Comparison of ENCODE assay signal across 7 mouse cellular contexts in genomic region chr9:7765236-7765635, GRCm38 (mm10). TPM values are rescaled to one million over a fixed set of nuclear protein-coding genes. Genes with fewer than 3 reads are reported as not detected.
A peak's percentile ranks its signal among the peaks of the same experiment; 100 is the strongest.
DNase-seq lines count a peak whose midpoint lies in the region; ATAC-seq lines count a peak whose summit lies in the region.

No protein-coding gene starts in this region.

- 33% methylated on average over 3 of the region's 3 CpGs for WGBS in lung, embryonic 15.5 days
- 73% methylated on average over 3 of the region's 3 CpGs for WGBS in forebrain, embryonic 10.5 days
- 69% methylated on average over 3 of the region's 3 CpGs for WGBS in limb, embryonic 11.5 days
- WGBS in neural tube, embryonic 15.5 days, result 76% methylated on average over 3 of the region's 3 CpGs

- H3K36me3 ChIP-seq in lung, embryonic 15.5 days, result peaks cover 15% of the 10 kb centered on the region
- H3K36me3 ChIP-seq in forebrain, embryonic 10.5 days (replicated peaks), result peaks cover 21% of the 10 kb centered on the region
- peaks cover 5% of the 10 kb centered on the region; the same call in 1 of the 2 replicates for H3K36me3 ChIP-seq in limb, embryonic 11.5 days (ENCODE audit: control insufficient read depth, insufficient read depth, low read length)
- H3K36me3 ChIP-seq in neural tube, embryonic 15.5 days, result no peaks in the 10 kb centered on the region

- H3K4me2 ChIP-seq in lung, embryonic 15.5 days, result peak overlapping the region; percentile 73
- peak overlapping the region; percentile 56 for H3K4me2 ChIP-seq in limb, embryonic 11.5 days (ENCODE audit: low read depth, severe bottlenecking)
- H3K4me2 ChIP-seq in neural tube, embryonic 15.5 days, result peak overlapping the region; percentile 79

- no peak for ATAC-seq in lung, embryonic 15.5 days (ENCODE audit: borderline replicate concordance, extremely low read depth, low FRiP score, low TSS enrichment)
- ATAC-seq in limb, embryonic 11.5 days (ENCODE audit: insufficient number of reproducible peaks, low FRiP score, low TSS enrichment, low read depth), result no peak
- ATAC-seq in neural tube, embryonic 15.5 days (ENCODE audit: low FRiP score), result no peak

- peak overlapping the region; percentile 94 for H3K4me3 ChIP-seq in lung, embryonic 15.5 days
- H3K4me3 ChIP-seq in forebrain, embryonic 10.5 days, result peak overlapping the region; percentile 76
- H3K4me3 ChIP-seq in limb, embryonic 11.5 days (ENCODE audit: low read depth, low read length), result peak overlapping the region; percentile 73; the same call in 1 of the 2 replicates
- peak overlapping the region; percentile 78; the same call in 1 of the 2 replicates for H3K4me3 ChIP-seq in neural tube, embryonic 15.5 days (replicated peaks)

- no peak for DNase-seq in lung, postnatal 10 days
- no peak for DNase-seq in forebrain, embryonic 10.5 days (ENCODE audit: extremely low spot score, low spot score)
- DNase-seq in limb, embryonic 11.5 days (ENCODE audit: low spot score), result no peak
- no peak for DNase-seq in adrenal gland, postnatal 10 days
- DNase-seq in urinary bladder, adult 2 months (ENCODE audit: low spot score), result no peak

- H3K27ac ChIP-seq in lung, embryonic 15.5 days, result no peak overlapping the region
- no peak overlapping the region for H3K27ac ChIP-seq in forebrain, embryonic 10.5 days
- H3K27ac ChIP-seq in limb, embryonic 11.5 days (replicated peaks; ENCODE audit: low read depth, low read length), result no peak overlapping the region
- H3K27ac ChIP-seq in neural tube, embryonic 15.5 days (replicated peaks), result no peak overlapping the region

- H3K9me3 ChIP-seq in lung, embryonic 15.5 days, result no peaks in the 10 kb centered on the region
- H3K9me3 ChIP-seq in forebrain, embryonic 10.5 days, result no peaks in the 10 kb centered on the region
- no peaks in the 10 kb centered on the region for H3K9me3 ChIP-seq in limb, embryonic 11.5 days (ENCODE audit: control insufficient read depth, low read length)
- H3K9me3 ChIP-seq in neural tube, embryonic 15.5 days (replicated peaks), result no peaks in the 10 kb centered on the region

- H3K27me3 ChIP-seq in lung, embryonic 15.5 days, result no peaks in the 10 kb centered on the region
- H3K27me3 ChIP-seq in forebrain, embryonic 10.5 days (ENCODE audit: poor library complexity, severe bottlenecking), result peaks cover 27% of the 10 kb centered on the region
- no peaks in the 10 kb centered on the region for H3K27me3 ChIP-seq in limb, embryonic 11.5 days (ENCODE audit: control insufficient read depth, insufficient read depth, low read length)
- peaks cover 11% of the 10 kb centered on the region for H3K27me3 ChIP-seq in neural tube, embryonic 15.5 days (replicated peaks)

- H3K4me1 ChIP-seq in lung, embryonic 15.5 days, result peaks cover 15% of the 10 kb centered on the region
- peaks cover 39% of the 10 kb centered on the region for H3K4me1 ChIP-seq in forebrain, embryonic 10.5 days
- 0 out of 2 replicates have a peak, but pooled peaks cover 2% of the 10 kb centered on the region for H3K4me1 ChIP-seq in limb, embryonic 11.5 days (ENCODE audit: control insufficient read depth, insufficient read depth, low read length)
- peaks cover 20% of the 10 kb centered on the region for H3K4me1 ChIP-seq in neural tube, embryonic 15.5 days

- peak overlapping the region; percentile 71; the same call in 1 of the 2 replicates for H3K9ac ChIP-seq in lung, embryonic 15.5 days
- no peak overlapping the region for H3K9ac ChIP-seq in limb, embryonic 11.5 days (ENCODE audit: low read length)
- no peak overlapping the region for H3K9ac ChIP-seq in neural tube, embryonic 15.5 days (replicated peaks)

RNA-seq across cellular contexts. Expression of gene Tmem123, which starts 1.4 kb away (rescaled TPM):
- 131 TPM in 2 replicates for polyA plus RNA-seq in lung, embryonic 15.5 days (2015; fragmentation: Nextera tagmentation; extraction: Ambion mirVana)
- polyA plus RNA-seq in forebrain, embryonic 10.5 days (2016; fragmentation: Nextera tagmentation; extraction: Ambion mirVana), result 104 and 115 TPM in 2 replicates
- polyA plus RNA-seq in limb, embryonic 11.5 days (2014; fragmentation: Nextera tagmentation; extraction: Ambion mirVana), result 92.6 and 95.8 TPM in 2 replicates
- 13.5 and 32.2 TPM in 2 replicates for polyA plus RNA-seq in neural tube, embryonic 15.5 days (2015; fragmentation: Nextera tagmentation; extraction: Ambion mirVana)
- 100 to 1,000 TPM in 1 of 2 experiments, 10 to 100 TPM in 1; 84.2 to 106 TPM for total RNA-seq in adrenal gland, postnatal 10 days (2021)
- polyA plus RNA-seq in urinary bladder, adult 2 months (2012; rRNA removed), result 298 and 359 TPM in 2 replicates
